Comparison of ENCODE assay signal across 8 mouse cellular contexts in genomic region chr10:127179871-127180694, GRCm38 (mm10). TPM values are rescaled to one million over a fixed set of nuclear protein-coding genes. Genes with fewer than 3 reads are reported as not detected.
DNase-seq lines count a peak whose midpoint lies in the region; ATAC-seq lines count a peak whose summit lies in the region.

TSS of gene Slc26a10 (minus strand) at chr10:127180645.

- H3K9me3 ChIP-seq in embryonic facial prominence, embryonic 15.5 days (replicated peaks): no peaks in the 10 kb centered on the region
- H3K9me3 ChIP-seq in hindbrain, embryonic 11.5 days (ENCODE audit: control insufficient read depth, low read length): no peaks in the 10 kb centered on the region
- no peaks in the 10 kb centered on the region for H3K9me3 ChIP-seq in liver, embryonic 13.5 days (replicated peaks)

- peak within 1 kb of the TSS; percentile 26 for H3K4me3 ChIP-seq in embryonic facial prominence, embryonic 15.5 days (replicated peaks)
- peak within 1 kb of the TSS; percentile 21; the same call in 1 of the 2 replicates for H3K4me3 ChIP-seq in hindbrain, embryonic 11.5 days (ENCODE audit: low read depth, low read length)
- H3K4me3 ChIP-seq in liver, embryonic 13.5 days (replicated peaks): peak within 1 kb of the TSS; percentile 27

- H3K27me3 ChIP-seq in embryonic facial prominence, embryonic 15.5 days: peaks cover 60% of the 10 kb centered on the region
- H3K27me3 ChIP-seq in hindbrain, embryonic 11.5 days (ENCODE audit: control insufficient read depth, insufficient read depth, low read length): peaks cover 48% of the 10 kb centered on the region
- peaks cover 97% of the 10 kb centered on the region for H3K27me3 ChIP-seq in liver, embryonic 13.5 days

- peaks cover 25% of the 10 kb centered on the region for H3K36me3 ChIP-seq in embryonic facial prominence, embryonic 15.5 days
- no peaks in the 10 kb centered on the region for H3K36me3 ChIP-seq in hindbrain, embryonic 11.5 days (ENCODE audit: control insufficient read depth, insufficient read depth, low read length)
- H3K36me3 ChIP-seq in liver, embryonic 13.5 days: no peaks in the 10 kb centered on the region

- H3K4me1 ChIP-seq in embryonic facial prominence, embryonic 15.5 days: peaks cover 44% of the 10 kb centered on the region
- peaks cover 15% of the 10 kb centered on the region for H3K4me1 ChIP-seq in hindbrain, embryonic 11.5 days (replicated peaks; ENCODE audit: control insufficient read depth, insufficient read depth, low read length)
- H3K4me1 ChIP-seq in liver, embryonic 13.5 days (replicated peaks): peaks cover 61% of the 10 kb centered on the region

- peak within 1 kb of the TSS; percentile 55 for H3K4me2 ChIP-seq in embryonic facial prominence, embryonic 15.5 days (replicated peaks)
- H3K4me2 ChIP-seq in hindbrain, embryonic 11.5 days (replicated peaks; ENCODE audit: low read depth, low read length): peak within 1 kb of the TSS; percentile 28
- peak within 1 kb of the TSS; percentile 39 for H3K4me2 ChIP-seq in liver, embryonic 13.5 days

- ATAC-seq in embryonic facial prominence, embryonic 15.5 days (ENCODE audit: insufficient number of reproducible peaks, low FRiP score, low TSS enrichment, low read depth): peak; percentile 65
- ATAC-seq in hindbrain, embryonic 11.5 days (ENCODE audit: low FRiP score): no peak
- no peak for ATAC-seq in liver, embryonic 13.5 days (ENCODE audit: low read depth)
- ATAC-seq in activated CD4-positive, CD25-positive, alpha-beta regulatory T cell, adult 4 months: no peak

- H3K9ac ChIP-seq in embryonic facial prominence, embryonic 15.5 days: no peak within 1 kb of the TSS
- H3K9ac ChIP-seq in hindbrain, embryonic 11.5 days (ENCODE audit: low read depth, low read length): no peak within 1 kb of the TSS
- peak within 1 kb of the TSS; percentile 12; the same call in 1 of the 2 replicates for H3K9ac ChIP-seq in liver, embryonic 13.5 days

- intact Hi-C loops in gastrocnemius, postnatal 14 days (cut with DNase I; ENCODE audit: low total_unique reads): loop anchor here (5.0 kb wide), 1 partner anchor 47 kb away; no protein-coding TSS in a partner anchor

- no peak within 1 kb of the TSS; the same call in 1 of the 2 replicates for H3K27ac ChIP-seq in embryonic facial prominence, embryonic 15.5 days (replicated peaks)
- H3K27ac ChIP-seq in hindbrain, embryonic 11.5 days (ENCODE audit: low read depth, low read length): no peak within 1 kb of the TSS
- H3K27ac ChIP-seq in liver, embryonic 13.5 days: no peak within 1 kb of the TSS; the same call in 1 of the 2 replicates

- WGBS in embryonic facial prominence, embryonic 15.5 days: 2% methylated on average over 34 of the region's 34 CpGs
- 2% methylated on average over 34 of the region's 34 CpGs for WGBS in hindbrain, embryonic 11.5 days
- 4% methylated on average over 34 of the region's 34 CpGs for WGBS in liver, embryonic 13.5 days (ENCODE audit: insufficient replicate concordance)

- peak; percentile 9 for DNase-seq in gastrocnemius, postnatal 14 days
- DNase-seq in gastrocnemius, adult 8-10 months (ENCODE audit: low spot score in 2 of 2): no peak
- DNase-seq in CD4-positive, CD25-positive, alpha-beta regulatory T cell, adult 2 months (ENCODE audit: low read depth, low spot score): peak; percentile 63
- no peak for DNase-seq in hindbrain, embryonic 11.5 days (ENCODE audit: low spot score)
- DNase-seq in liver, embryonic 13.5 days: no peak
- DNase-seq in cerebellum, adult 18-20 months: no peak

RNA-seq across cellular contexts. Expression of gene Slc26a10, which starts in this region (rescaled TPM):
- 1 to 10 TPM; 3.7 to 7.6 TPM for total RNA-seq in gastrocnemius, postnatal 14 days (2021)
- total RNA-seq in gastrocnemius, adult 8-10 months (2022): 1 to 10 TPM; 1.8 to 4.1 (median 2.7) TPM
- 1.6 and 1.9 TPM in 2 replicates for polyA plus RNA-seq in embryonic facial prominence, embryonic 15.5 days (2015; fragmentation: Nextera tagmentation; extraction: Ambion mirVana)
- polyA plus RNA-seq in hindbrain, embryonic 11.5 days (2014; fragmentation: Nextera tagmentation; extraction: Ambion mirVana): 0.73 and 0.96 TPM in 2 replicates
- polyA plus RNA-seq in liver, embryonic 13.5 days (2015; fragmentation: Nextera tagmentation; extraction: Ambion mirVana): 1.8 and 2.1 TPM in 2 replicates
- 1 to 10 TPM; 2.5 to 2.7 TPM for polyA plus RNA-seq in activated CD4-positive, CD25-positive, alpha-beta regulatory T cell, adult 4 months (2017; shearing (Covaris generic))

Comparison
In these comparisons a context has a peak if more than half of its experiments do, and no peak if none do; other contexts are left out.
1. DNase-seq: peak in gastrocnemius, postnatal 14 days (single experiment) and CD4-positive, CD25-positive, alpha-beta regulatory T cell, adult 2 months (single experiment); none in gastrocnemius, adult 8-10 months (0 of 2), hindbrain, embryonic 11.5 days (single experiment), liver, embryonic 13.5 days (single experiment) and cerebellum, adult 18-20 months (0 of 2).
2. Peak in every context shown above with its lines, with median percentiles within 50 percentile points of each other: H3K4me2 ChIP-seq and H3K4me3 ChIP-seq.